Comparison of ENCODE assay signal across 13 mouse cellular contexts in genomic region chr4:135451360-135452015, GRCm38 (mm10). TPM values are rescaled to one million over a fixed set of nuclear protein-coding genes. Genes with fewer than 3 reads are reported as not detected.
A peak's percentile ranks its signal among the peaks of the same experiment; 100 is the strongest.
DNase-seq lines count a peak whose midpoint lies in the region; ATAC-seq and TF ChIP-seq lines count a peak whose summit lies in the region.
"Had no signal": no experiment of that assay in that cellular context is flagged by ENCODE, and none has a peak within 500 bp of the region (broad histone marks: within the 10 kb centered on the region; RNA-seq: fewer than 3 reads in every experiment).

No protein-coding gene starts in this region.

- no peaks in the 10 kb centered on the region for H3K27me3 ChIP-seq in heart, embryonic 14.5 days (ENCODE audit: control insufficient read depth, insufficient read depth, low read length)
- H3K27me3 ChIP-seq: CH12.LX; liver, embryonic 15.5 days; neural tube, embryonic 13.5 days had no signal

- H3K4me2 ChIP-seq in heart, embryonic 14.5 days (ENCODE audit: low read length) = peak overlapping the region; percentile 46
- H3K4me2 ChIP-seq: liver, embryonic 15.5 days; neural tube, embryonic 13.5 days had no signal

- H3K27ac ChIP-seq in heart, embryonic 14.5 days (replicated peaks in 1 of 2; ENCODE audit: control insufficient read depth in 1 of 2, insufficient read depth in 1 of 2, low read depth in 2 of 2, low read length in 2 of 2) = no peak overlapping the region
- H3K27ac ChIP-seq: liver, embryonic 15.5 days; neural tube, embryonic 13.5 days had no signal

- peaks cover 7 to 14% of the 10 kb centered on the region in 2 experiments for H3K4me1 ChIP-seq in heart, embryonic 14.5 days (ENCODE audit: control insufficient read depth in 2 of 2, insufficient read depth in 2 of 2, low read length in 2 of 2)
- H3K4me1 ChIP-seq: liver, embryonic 15.5 days had no signal

- 36% methylated on average over 18 of the region's 18 CpGs for WGBS in heart, embryonic 14.5 days

- TF ChIP-seq CTCF in brain, embryonic 14.5 days (IDR thresholded peaks at IDR 0.05; ENCODE audit: borderline replicate concordance, extremely low read depth, insufficient read depth, insufficient read length) = no peak

- TF ChIP-seq POLR2A in brain, embryonic 14.5 days (IDR thresholded peaks at IDR 0.05; ENCODE audit: borderline replicate concordance, extremely low read depth, insufficient read depth, insufficient read length, poor library complexity, severe bottlenecking) = no peak

- H3K9ac ChIP-seq in heart, embryonic 14.5 days (ENCODE audit: low read length) = peak overlapping the region; percentile 25; the same call in 1 of the 2 replicates
- H3K9ac ChIP-seq: liver, embryonic 15.5 days; neural tube, embryonic 13.5 days had no signal

- no peak overlapping the region for H3K4me3 ChIP-seq in heart, embryonic 14.5 days (ENCODE audit: control insufficient read depth in 1 of 2, insufficient read depth in 1 of 2, low read depth in 1 of 2, low read length in 2 of 2)
- H3K4me3 ChIP-seq: liver, embryonic 15.5 days; neural tube, embryonic 13.5 days had no signal

- no peak for DNase-seq in heart, adult 8-10 months (ENCODE audit: low spot score)
- DNase-seq in brain, embryonic 14.5 days (ENCODE audit: low read depth) = peak; percentile 63
- peak; percentile 12 to 13 for DNase-seq in heart, postnatal 10 days
- DNase-seq in lung, postnatal 10 days = peak; percentile 50
- DNase-seq in testis, postnatal 10 days (ENCODE audit: low spot score) = no peak
- no peak for DNase-seq in layer of hippocampus, adult 9-11 months
- no peak for DNase-seq in T-cell, adult 2 months (ENCODE audit: low spot score)
- DNase-seq: cerebellum, adult 18-20 months had no signal

- no peak for ATAC-seq in heart, embryonic 14.5 days (ENCODE audit: insufficient number of reproducible peaks, insufficient read depth, low FRiP score, low read depth)
- ATAC-seq: activated CD4-positive, CD25-positive, alpha-beta regulatory T cell, adult 4 months had no signal

- no peaks in the 10 kb centered on the region for H3K9me3 ChIP-seq in heart, embryonic 14.5 days (ENCODE audit: control insufficient read depth, low read length)
- H3K9me3 ChIP-seq: liver, embryonic 15.5 days; neural tube, embryonic 13.5 days had no signal

- intact Hi-C loops in heart, postnatal 10 days (cut with DNase I) = no loop called here

- H3K36me3 ChIP-seq in heart, embryonic 14.5 days (ENCODE audit: control insufficient read depth, insufficient read depth, low read length) = no peaks in the 10 kb centered on the region
- H3K36me3 ChIP-seq: liver, embryonic 15.5 days; neural tube, embryonic 13.5 days had no signal

RNA-seq across cellular contexts. Expression of gene Rcan3, which starts 17.8 kb away (rescaled TPM):
- 9.2 and 10.8 TPM in 2 replicates for polyA plus RNA-seq in heart, embryonic 14.5 days (2014; fragmentation: Nextera tagmentation; extraction: Ambion mirVana)
- 10 to 100 TPM in 1 of 4 experiments, 1 to 10 TPM in 3; 9.4 to 12.9 (median 9.6) TPM for total RNA-seq in heart, adult 8-10 months (2022)
- polyA plus RNA-seq in brain, embryonic 14.5 days (2012; rRNA removed) = 37.1 and 47.1 TPM in 2 replicates
- 10 to 100 TPM; 18.1 to 18.8 TPM for total RNA-seq in heart, postnatal 10 days (2021)

RNA-seq across cellular contexts. Expression of gene Stpg1, which starts 43.1 kb away (rescaled TPM):
- 0.15 and 0.70 TPM in 2 replicates for polyA plus RNA-seq in heart, embryonic 14.5 days (2014; fragmentation: Nextera tagmentation; extraction: Ambion mirVana)
- total RNA-seq in heart, adult 8-10 months (2022) = under 1 TPM in 2 of 4 experiments, not detected in 2; 0.22 to 0.44 TPM
- polyA plus RNA-seq in brain, embryonic 14.5 days (2012; rRNA removed) = 0.32 and 0.60 TPM in 2 replicates
- total RNA-seq in heart, postnatal 10 days (2021) = not detected
- total RNA-seq: CH12.LX had no signal
- polyA plus RNA-seq: liver, embryonic 15.5 days had no signal

RNA-seq across cellular contexts. Expression of gene Nipal3, which starts 43.4 kb away (rescaled TPM):
- 4.0 and 4.5 TPM in 2 replicates for polyA plus RNA-seq in heart, embryonic 14.5 days (2014; fragmentation: Nextera tagmentation; extraction: Ambion mirVana)
- total RNA-seq in heart, adult 8-10 months (2022) = 10 to 100 TPM; 42.2 to 55.4 (median 44.1) TPM
- polyA plus RNA-seq in brain, embryonic 14.5 days (2012; rRNA removed) = 16.7 and 27.1 TPM in 2 replicates
- total RNA-seq in heart, postnatal 10 days (2021) = 10 to 100 TPM; 25.3 to 28.0 TPM

RNA-seq across cellular contexts. Expression of gene Ncmap, which starts 53.5 kb away (rescaled TPM):
- 0.22 and 0.41 TPM in 2 replicates for polyA plus RNA-seq in heart, embryonic 14.5 days (2014; fragmentation: Nextera tagmentation; extraction: Ambion mirVana)
- total RNA-seq in heart, adult 8-10 months (2022) = not detected
- 0.81 and 0.86 TPM in 2 replicates for polyA plus RNA-seq in brain, embryonic 14.5 days (2012; rRNA removed)
- 1 to 10 TPM in 1 of 2 experiments, under 1 TPM in 1; 0.69 to 1.3 TPM for total RNA-seq in heart, postnatal 10 days (2021)
- total RNA-seq: CH12.LX had no signal

Comparison
In these comparisons a context has a peak if more than half of its experiments do, and no peak if none do; other contexts are left out.
1. DNase-seq: peak in brain, embryonic 14.5 days (single experiment), heart, postnatal 10 days (2 of 2) and lung, postnatal 10 days (single experiment); none in heart, adult 8-10 months (single experiment), testis, postnatal 10 days (single experiment), layer of hippocampus, adult 9-11 months (single experiment) and T-cell, adult 2 months (single experiment).